Mouse (Mus musculus) hindbrain, postnatal 0 days (tissue): ENCODE results near the gene Abhd6. TPM values are rescaled to one million over a fixed set of nuclear protein-coding genes. Genes with fewer than 3 reads are reported as not detected.
A peak's percentile ranks its signal among the peaks of the same experiment; 100 is the strongest.

Experiments used
- ATAC-seq: fragments of 200-750 bp; cut with Nextera tagmentation; 2 replicates; pipeline ENCODE4 v1.8.0; 2017; ENCODE audit warnings: mild to moderate bottlenecking, moderate TSS enrichment, moderate library complexity
- DNase-seq: peaks from one replicate; pipeline ENCODE4 v3.0.0-alpha.2; 2015; ENCODE audit warnings: low spot score
- H3K27ac ChIP-seq: fragments of 300-500 bp; sonication (generic); 2 replicates; pipeline ENCODE4 v1.5.1; 2014; ENCODE audit warnings: mild to moderate bottlenecking
- H3K27me3 ChIP-seq: fragments of 300-500 bp; sonication (generic); 2 replicates; pipeline ENCODE4 v1.6.1; 2014; ENCODE audit warnings: low read length, mixed read lengths; ENCODE audit not compliant: insufficient read depth
- H3K36me3 ChIP-seq: fragments of 300-500 bp; sonication (generic); 2 replicates; pipeline ENCODE4 v1.6.1; 2014; ENCODE audit warnings: low read length, mixed read lengths; ENCODE audit not compliant: insufficient read depth
- H3K4me1 ChIP-seq: fragments of 300-500 bp; sonication (generic); 2 replicates; pipeline ENCODE4 v1.6.1; 2014; ENCODE audit warnings: antibody characterized with exemption, low read length, mixed read lengths; ENCODE audit not compliant: insufficient read depth
- H3K4me2 ChIP-seq: fragments of 300-500 bp; sonication (generic); 2 replicates; pipeline ENCODE4 v1.6.1; 2014; ENCODE audit warnings: low read depth, mild to moderate bottlenecking, low read length, moderate library complexity, mixed read lengths
- H3K4me3 ChIP-seq: fragments of 300-500 bp; sonication (generic); 2 replicates; pipeline ENCODE4 v1.5.1; 2014; ENCODE audit warnings: low read length
- H3K9ac ChIP-seq: fragments of 300-500 bp; sonication (generic); replicated peaks from 2 replicates; pipeline ENCODE4 v1.6.1; 2014; ENCODE audit warnings: mild to moderate bottlenecking, low read length, moderate library complexity, mixed read lengths
- H3K9me3 ChIP-seq: fragments of 300-500 bp; sonication (generic); 2 replicates; pipeline ENCODE4 v1.6.1; 2016; ENCODE audit warnings: low read length, mixed read lengths
- CTCF ChIP-seq: IDR thresholded peaks from 2 replicates; pipeline ENCODE4 v1.5.1; 2016; ENCODE audit warnings: antibody characterized with exemption, control low read depth, low read depth
- WGBS: fragments of 180-500 bp; shearing (Covaris S2); extraction: QIAGEN DNeasy Blood & Tissue Kit; methylation state at CpG from one replicate; pipeline ENCODE4 v1.1.7; 2014; 5-methylcytosine and 5-hydroxymethylcytosine counted together
- polyA plus RNA-seq: library from polyadenylated mRNA; unstranded; fragments of >200 nt; fragmentation: Nextera tagmentation; extraction: Ambion mirVana; gene quantifications from 2 replicates; pipeline ENCODE4 v1.2.1, GENCODE M21; 2015
- total RNA-seq: library from RNA; depleted of rRNA; stranded (reverse); fragments of >200 nt; gene quantifications from 2 replicates; pipeline ENCODE4 v1.2.3, GENCODE M21; 2014

Gene Abhd6
- total and polyA plus RNA-seq, 2 experiments from 2014 or later = 14.8 to 36.5 TPM

GRCm38 (mm10) chr14:7997255-7997696 lies 5.4 kb upstream of the Abhd6 start:
- TF ChIP-seq CTCF = peak; percentile 86
- Histone ChIP-seq H3K27me3 (peaks cover 8% of the 10 kb centered on the region; the same call in 1 of the 2 replicates), H3K36me3 (no peaks in the 10 kb centered on the region), H3K27ac (no peak overlapping the region), H3K4me1 (0 out of 2 replicates have a peak, but pooled peaks cover 3% of the 10 kb centered on the region), H3K9ac (0 out of 2 replicates have a peak overlapping the region, but pooled peaks have one; percentile 6), H3K4me3 (0 out of 2 replicates have a peak overlapping the region, but pooled peaks have one; percentile 10), H3K4me2 (peak overlapping the region; percentile 48), H3K9me3 (no peaks in the 10 kb centered on the region)
- ATAC-seq (peak; percentile 84), DNase-seq (peak; percentile 95)
- 3% methylated on average over 15 of the region's 15 CpGs for WGBS

- Histone ChIP-seq H3K9me3 (no peaks in the 10 kb centered on the region), H3K27ac (no peak overlapping the region), H3K4me2 (no peak overlapping the region), H3K4me1 (0 out of 2 replicates have a peak, but pooled peaks cover 3% of the 10 kb centered on the region), H3K4me3 (no peak overlapping the region), H3K27me3 (peaks cover 8% of the 10 kb centered on the region; the same call in 1 of the 2 replicates), H3K36me3 (no peaks in the 10 kb centered on the region), H3K9ac (no peak overlapping the region)
- no peak for ATAC-seq
- 84% methylated on average over 3 of the region's 3 CpGs for WGBS
- no peak for TF ChIP-seq CTCF
- no peak for DNase-seq
Measured at GRCm38 (mm10) chr14:7999030-7999429, 3.7 kb upstream of the Abhd6 start.

GRCm38 (mm10) chr14:7999435-7999834 lies 3.3 kb upstream of the Abhd6 start:
- H3K27me3 ChIP-seq = peaks cover 8% of the 10 kb centered on the region; the same call in 1 of the 2 replicates
- 0 out of 2 replicates have a peak, but pooled peaks cover 5% of the 10 kb centered on the region for H3K4me1 ChIP-seq
- H3K9me3 ChIP-seq = no peaks in the 10 kb centered on the region
- 82% methylated on average over 5 of the region's 5 CpGs for WGBS
- no peak for DNase-seq
- no peak overlapping the region for H3K27ac ChIP-seq
- H3K4me2 ChIP-seq = no peak overlapping the region
- H3K4me3 ChIP-seq = no peak overlapping the region
- no peaks in the 10 kb centered on the region for H3K36me3 ChIP-seq
- TF ChIP-seq CTCF = no peak
- no peak for ATAC-seq
- no peak overlapping the region for H3K9ac ChIP-seq

- TF ChIP-seq CTCF = no peak
- no peak for ATAC-seq
- no peak overlapping the region for H3K4me2 ChIP-seq
- H3K36me3 ChIP-seq = no peaks in the 10 kb centered on the region
- DNase-seq = no peak
- H3K4me1 ChIP-seq = 0 out of 2 replicates have a peak, but pooled peaks cover 6% of the 10 kb centered on the region
- H3K4me3 ChIP-seq = no peak overlapping the region
- 90% methylated on average over 5 of the region's 5 CpGs for WGBS
- no peak overlapping the region for H3K9ac ChIP-seq
- peaks cover 8% of the 10 kb centered on the region; the same call in 1 of the 2 replicates for H3K27me3 ChIP-seq
- no peak overlapping the region for H3K27ac ChIP-seq
- H3K9me3 ChIP-seq = no peaks in the 10 kb centered on the region
Measured at GRCm38 (mm10) chr14:8000247-8000646, 2.5 kb upstream of the Abhd6 start.

- no peak for DNase-seq
- H3K9ac ChIP-seq = no peak overlapping the region
Measured at GRCm38 (mm10) chr14:8000831-8001685, 1.6 kb upstream of the Abhd6 start.

GRCm38 (mm10) chr14:8003093-8003670 lies 480 bp downstream of the Abhd6 start:
- Histone ChIP-seq H3K9me3 (no peaks in the 10 kb centered on the region), H3K4me3 (peak overlapping the region; percentile 63), H3K4me2 (peak overlapping the region; percentile 69), H3K27me3 (peaks cover 8% of the 10 kb centered on the region; the same call in 1 of the 2 replicates), H3K27ac (peak overlapping the region; percentile 74), H3K36me3 (no peaks in the 10 kb centered on the region), H3K4me1 (0 out of 2 replicates have a peak, but pooled peaks cover 3% of the 10 kb centered on the region), H3K9ac (peak overlapping the region; percentile 52)
- DNase-seq (peak; percentile 82), ATAC-seq (peak; percentile 76)
- TF ChIP-seq CTCF = no peak
- under 1% methylated on average over 23 of the region's 23 CpGs for WGBS

More at GRCm38 (mm10) chr14:8000831-8001685, 1.6 kb upstream of the Abhd6 start:
- 0 out of 2 replicates have a peak, but pooled peaks cover 6% of the 10 kb centered on the region for H3K4me1 ChIP-seq
- H3K36me3 ChIP-seq = no peaks in the 10 kb centered on the region
- 25% methylated on average over 17 of the region's 17 CpGs for WGBS
- peaks cover 8% of the 10 kb centered on the region; the same call in 1 of the 2 replicates for H3K27me3 ChIP-seq
- ATAC-seq = no peak
- no peak overlapping the region for H3K4me2 ChIP-seq
- H3K27ac ChIP-seq = no peak overlapping the region
- no peaks in the 10 kb centered on the region for H3K9me3 ChIP-seq
- TF ChIP-seq CTCF = no peak
- H3K4me3 ChIP-seq = no peak overlapping the region
